Mouse (Mus musculus) liver (tissue): ENCODE measurements at regions not wholly inside any gene's neighbourhood (a gene's known extent, or its start where the extent isn't known, plus 50 kb on each side); places are given as distances from the start of the nearest gene placed in this dataset.
"Not testable (repeated sequence)": the region's sequence is repeated elsewhere in the genome, so short reads cannot be mapped to it uniquely, and the experiment has no call there.

Source experiments
- DNase-seq: peaks from one replicate; pipeline ENCODE4 v3.0.0-alpha.2; 2020; ENCODE audit warnings: mixed read lengths

DNA sequence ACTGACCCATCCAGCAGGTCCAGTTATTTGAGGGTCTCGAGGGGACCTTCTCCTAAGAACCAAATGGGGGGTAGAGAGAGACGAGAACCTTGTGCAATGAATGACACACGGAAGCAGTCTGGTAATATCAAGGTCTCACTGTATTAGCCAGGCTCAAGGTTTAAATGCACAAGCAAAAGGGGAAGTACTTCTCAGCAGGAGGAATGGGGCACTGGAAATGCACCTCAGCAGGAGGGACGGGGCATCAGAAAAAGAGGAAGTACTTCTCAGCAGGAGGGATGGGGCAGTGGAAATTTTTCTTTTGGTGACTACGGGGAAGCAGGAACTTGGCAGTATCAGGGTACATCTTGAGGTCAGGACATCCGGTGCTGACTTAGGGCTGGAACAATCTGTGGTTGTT, 74.9 kb upstream of the Vmn1r3 start:
- not testable (repeated sequence) for DNase-seq

DNA sequence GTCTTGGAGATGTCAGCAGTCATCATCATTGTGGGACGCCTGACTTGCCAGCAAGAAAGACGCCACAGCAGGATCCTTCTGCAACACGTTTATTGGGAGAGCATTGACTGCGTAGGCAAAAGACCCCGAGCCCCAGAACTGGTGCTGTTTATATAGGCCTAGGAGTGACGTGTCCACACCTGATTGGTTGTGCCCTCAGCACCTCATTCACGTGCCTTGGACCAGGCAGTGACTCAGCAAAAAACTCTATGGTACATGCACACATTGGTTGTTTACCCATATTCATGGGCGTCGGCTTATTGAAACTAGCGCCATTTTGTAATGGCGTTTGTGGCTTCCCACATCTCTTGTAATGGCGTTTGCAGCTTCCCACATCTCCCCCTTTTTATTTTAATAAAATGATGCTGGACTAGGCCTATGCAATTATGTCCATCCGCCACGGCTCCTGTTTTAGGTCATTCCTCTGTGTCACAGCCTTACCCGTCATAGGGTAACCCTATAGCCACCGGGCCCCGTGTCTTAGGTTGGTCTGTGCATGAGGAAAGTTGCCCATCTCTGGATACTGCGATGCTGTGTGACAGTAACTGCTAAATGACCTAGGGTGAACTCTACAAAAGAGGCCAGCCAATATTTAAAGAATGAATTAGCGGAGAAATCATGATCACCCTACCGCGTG, 67.6 kb upstream of the Vmn1r3 start:
- DNase-seq: not testable (repeated sequence)

DNA sequence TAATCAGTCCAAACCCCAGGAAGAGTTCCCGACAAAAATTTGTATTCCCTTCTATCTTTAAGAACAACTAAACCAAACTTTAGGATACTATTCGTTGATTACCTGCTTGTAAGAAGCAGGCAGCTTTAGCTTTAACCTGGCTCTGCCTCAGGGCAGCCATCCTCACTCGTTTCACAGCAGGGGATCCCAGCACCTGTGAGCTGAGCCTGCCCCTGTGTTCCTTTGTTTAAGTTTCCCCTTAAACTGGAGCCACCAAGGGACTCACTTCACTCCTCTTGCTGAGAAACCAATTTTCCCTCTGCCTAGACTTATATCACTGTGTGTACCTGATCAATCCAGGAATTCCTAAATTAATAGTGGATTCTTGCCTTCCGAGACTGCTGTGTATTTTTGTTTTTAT, 65.1 kb upstream of the Vmn1r3 start:
- DNase-seq: not testable (repeated sequence)

DNA sequence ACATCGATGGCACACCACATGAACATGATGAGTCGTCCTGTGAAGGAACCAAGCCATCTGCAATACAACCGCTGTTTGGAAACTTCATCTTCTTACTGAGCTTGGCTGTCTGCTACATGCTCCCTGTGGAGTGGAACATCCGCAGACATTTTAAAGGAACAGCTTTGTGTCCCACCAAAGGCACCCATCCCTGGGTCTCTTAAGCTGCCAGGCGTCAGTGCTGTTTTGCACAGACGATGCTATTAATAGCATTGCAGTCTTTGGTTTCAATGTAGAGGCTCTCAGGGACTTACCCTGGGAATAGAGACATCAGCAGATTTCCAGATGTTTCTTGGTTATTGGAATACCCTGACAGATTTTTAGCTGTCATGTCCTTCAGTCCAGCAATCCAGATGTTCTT, 56.9 kb upstream of the Vmn1r3 start:
- DNase-seq: not testable (repeated sequence)

DNA sequence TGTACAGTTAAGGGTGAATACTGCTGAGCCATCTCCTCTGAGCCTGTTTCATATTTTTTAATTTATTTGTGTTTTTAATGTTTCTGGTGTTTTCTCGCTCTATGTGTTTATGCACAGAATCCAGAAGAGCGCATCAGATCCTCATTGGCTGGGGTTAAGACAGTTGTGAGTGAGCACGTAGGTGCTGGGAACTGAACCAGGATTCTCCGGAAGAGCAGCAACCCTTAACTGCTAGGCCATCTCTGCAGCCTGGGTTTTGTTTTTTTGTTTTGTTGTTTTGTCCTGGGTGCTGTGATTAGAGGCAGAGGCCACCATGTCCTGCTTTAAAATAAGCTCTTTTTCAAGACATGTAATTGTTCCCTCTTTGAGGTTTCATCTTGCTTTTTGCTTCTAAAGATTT, 56.2 kb upstream of the Vmn1r3 start:
- DNase-seq: not testable (repeated sequence)

DNA sequence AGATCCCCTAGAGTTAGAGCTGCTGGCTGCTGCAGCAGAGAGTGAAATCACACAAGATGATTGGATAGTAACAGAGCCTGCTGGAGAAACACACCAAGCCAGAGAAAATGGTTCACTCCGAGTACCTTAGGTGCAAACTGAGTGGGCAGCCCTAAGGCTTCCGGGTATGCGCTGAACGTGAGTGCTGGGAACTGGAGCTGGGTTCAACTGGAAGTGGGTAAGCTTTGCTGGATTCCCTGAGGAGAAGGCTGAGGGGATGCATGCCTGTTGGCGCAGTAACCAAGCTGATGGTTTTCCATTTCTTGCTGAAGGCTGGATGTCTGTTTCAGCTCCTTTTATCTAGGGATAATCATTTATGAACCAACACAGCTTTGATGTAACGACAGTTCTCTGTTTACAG, 53.3 kb upstream of the Vmn1r3 start:
- DNase-seq: peak; percentile 4

DNA sequence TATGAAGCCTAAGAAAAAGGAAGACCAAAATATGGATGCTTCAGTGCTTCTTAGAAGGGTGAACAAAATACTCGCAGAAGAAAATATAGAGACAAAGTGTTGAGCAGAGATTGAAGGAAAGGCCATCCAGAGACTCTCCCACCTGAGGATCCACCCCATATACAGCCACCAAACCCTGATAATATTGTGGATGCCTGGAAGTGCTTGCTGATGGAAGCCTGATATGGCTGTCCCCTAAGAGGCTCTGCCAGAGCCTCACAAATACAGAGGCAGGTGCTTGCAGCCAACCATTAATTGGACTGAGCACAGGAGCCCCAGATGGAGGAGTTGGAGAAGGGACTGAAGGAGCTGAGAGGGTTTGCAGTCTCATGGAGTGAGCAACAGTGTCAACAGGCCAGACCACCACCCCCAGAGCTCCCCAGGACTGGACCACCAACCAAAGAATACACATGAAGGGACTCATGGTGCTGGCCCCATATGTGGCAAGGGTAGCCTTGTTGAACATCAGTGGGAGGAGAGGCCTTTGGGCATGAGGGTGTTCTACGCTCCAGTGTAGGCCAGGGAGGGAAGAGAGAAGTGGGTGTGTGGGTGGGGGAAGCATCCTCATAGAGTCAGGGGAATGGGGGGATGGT, 51.1 kb upstream of the Vmn1r3 start:
- DNase-seq: not testable (repeated sequence)
